Mouse (Mus musculus): ENCODE measurements around the gene Plin1. TPM values are rescaled to one million over a fixed set of nuclear protein-coding genes. Genes with fewer than 3 reads are reported as not detected.

The Plin1 gene
- polyA plus RNA-seq, 1 experiment from 2014 or later, result not detected

DNA sequence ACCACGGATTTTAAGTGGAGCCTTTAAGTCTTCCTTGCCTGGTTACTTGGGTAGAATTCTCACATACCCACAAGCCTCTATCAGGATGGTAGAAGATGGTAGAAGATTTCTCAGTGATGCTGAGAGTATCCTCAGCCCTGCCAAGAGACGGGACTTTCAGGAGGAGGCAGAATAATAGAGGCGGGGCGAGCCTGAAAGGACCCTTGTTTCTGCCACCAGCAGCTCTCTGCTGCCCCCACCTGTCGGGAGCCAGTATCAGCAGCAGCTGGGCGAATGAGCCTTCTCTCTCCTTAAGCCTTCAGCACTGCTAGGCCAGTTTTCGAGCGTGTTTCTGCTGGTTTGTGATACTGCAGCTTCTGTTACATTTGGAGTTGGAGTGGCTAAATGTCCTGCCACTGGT, 3.5 kb downstream of the Plin1 start:
- no peaks in the 10 kb centered on the region for H3K27me3 ChIP-seq (ENCODE audit: control insufficient read depth, insufficient read depth, low read length)
- no peak overlapping the region for H3K9ac ChIP-seq (replicated peaks; ENCODE audit: low read depth, low read length)
- no peak overlapping the region for H3K27ac ChIP-seq (ENCODE audit: low read length)
- no peaks in the 10 kb centered on the region for H3K36me3 ChIP-seq (ENCODE audit: control insufficient read depth, insufficient read depth, low read length)
- 15% methylated on average over 8 of the region's 8 CpGs for WGBS
- H3K4me1 ChIP-seq (ENCODE audit: control insufficient read depth, insufficient read depth, low read length), result no peaks in the 10 kb centered on the region
- H3K4me3 ChIP-seq (ENCODE audit: low read depth, low read length), result no peak overlapping the region
- no peak overlapping the region for H3K4me2 ChIP-seq (replicated peaks; ENCODE audit: low read depth, low read length)
- ATAC-seq (ENCODE audit: insufficient number of reproducible peaks, insufficient read depth, low FRiP score, low read depth), result no peak
- H3K9me3 ChIP-seq (ENCODE audit: control insufficient read depth, low read depth, low read length), result no peaks in the 10 kb centered on the region

GRCm38 (mm10) chr7:79728219-79728618, 4.5 kb downstream of the Plin1 start:
- no peak overlapping the region for H3K27ac ChIP-seq (ENCODE audit: low read length)
- no peaks in the 10 kb centered on the region for H3K4me1 ChIP-seq (ENCODE audit: control insufficient read depth, insufficient read depth, low read length)
- 30% methylated on average over 6 of the region's 6 CpGs for WGBS
- H3K9ac ChIP-seq (replicated peaks; ENCODE audit: low read depth, low read length), result no peak overlapping the region
- H3K4me3 ChIP-seq (ENCODE audit: low read depth, low read length), result no peak overlapping the region
- H3K4me2 ChIP-seq (replicated peaks; ENCODE audit: low read depth, low read length), result no peak overlapping the region
- H3K36me3 ChIP-seq (ENCODE audit: control insufficient read depth, insufficient read depth, low read length), result no peaks in the 10 kb centered on the region
- peak; percentile 14; the same call in 1 of the 2 replicates for ATAC-seq (ENCODE audit: insufficient number of reproducible peaks, insufficient read depth, low FRiP score, low read depth)
- no peaks in the 10 kb centered on the region for H3K9me3 ChIP-seq (ENCODE audit: control insufficient read depth, low read depth, low read length)
- H3K27me3 ChIP-seq (ENCODE audit: control insufficient read depth, insufficient read depth, low read length), result no peaks in the 10 kb centered on the region

DNA sequence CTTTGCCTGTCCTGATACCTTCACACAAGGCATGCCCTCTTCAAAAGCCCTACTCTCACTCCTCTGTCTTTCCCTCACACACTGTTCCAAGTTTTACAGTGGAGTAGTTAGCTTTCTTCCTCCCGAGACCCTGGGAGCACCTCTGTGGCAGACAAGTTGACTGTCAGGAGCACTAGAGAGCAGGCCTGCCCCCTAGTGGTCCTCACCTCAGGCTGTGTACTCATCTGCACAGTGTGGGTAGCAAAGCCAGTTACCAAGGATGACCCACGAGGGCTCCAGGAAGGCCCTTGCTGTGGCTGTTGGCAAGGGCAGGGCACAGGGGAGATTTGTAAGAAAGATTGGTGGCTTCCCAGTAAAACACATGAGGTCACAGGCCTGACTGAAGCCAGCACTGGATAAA, 5.6 kb downstream of the Plin1 start:
- Histone ChIP-seq H3K27ac (ENCODE audit: low read length) (no peak overlapping the region), H3K4me1 (ENCODE audit: control insufficient read depth, insufficient read depth, low read length) (no peaks in the 10 kb centered on the region), H3K9me3 (ENCODE audit: control insufficient read depth, low read depth, low read length) (no peaks in the 10 kb centered on the region), H3K9ac (replicated peaks; ENCODE audit: low read depth, low read length) (no peak overlapping the region), H3K36me3 (ENCODE audit: control insufficient read depth, insufficient read depth, low read length) (no peaks in the 10 kb centered on the region), H3K4me2 (replicated peaks; ENCODE audit: low read depth, low read length) (no peak overlapping the region), H3K4me3 (ENCODE audit: low read depth, low read length) (no peak overlapping the region), H3K27me3 (ENCODE audit: control insufficient read depth, insufficient read depth, low read length) (no peaks in the 10 kb centered on the region)
- no peak for ATAC-seq (ENCODE audit: insufficient number of reproducible peaks, insufficient read depth, low FRiP score, low read depth)
- WGBS, result 13% methylated on average over 2 of the region's 2 CpGs

- Histone ChIP-seq H3K36me3 (ENCODE audit: control insufficient read depth, insufficient read depth, low read length) (no peaks in the 10 kb centered on the region), H3K27ac (ENCODE audit: low read length) (no peak overlapping the region), H3K9me3 (ENCODE audit: control insufficient read depth, low read depth, low read length) (no peaks in the 10 kb centered on the region), H3K9ac (replicated peaks; ENCODE audit: low read depth, low read length) (peak overlapping the region; percentile 49), H3K4me1 (ENCODE audit: control insufficient read depth, insufficient read depth, low read length) (no peaks in the 10 kb centered on the region), H3K4me2 (replicated peaks; ENCODE audit: low read depth, low read length) (peak overlapping the region; percentile 88), H3K27me3 (ENCODE audit: control insufficient read depth, insufficient read depth, low read length) (no peaks in the 10 kb centered on the region), H3K4me3 (ENCODE audit: low read depth, low read length) (peak overlapping the region; percentile 59)
- ATAC-seq (ENCODE audit: insufficient number of reproducible peaks, insufficient read depth, low FRiP score, low read depth), result peak; percentile 79; the same call in 1 of the 2 replicates
- WGBS, result under 1% methylated on average over 47 of the region's 48 CpGs
These were observed 11.2 kb downstream of the Plin1 start for GRCm38 (mm10) chr7:79721386-79721977.

GRCm38 (mm10) chr7:79715187-79715981, 17.3 kb downstream of the Plin1 start, which contains the start of gene Kif7:
Kif7 (minus strand) TSS chr7:79715720.
- H3K4me2 ChIP-seq (replicated peaks; ENCODE audit: low read depth, low read length), result peak within 1 kb of the TSS; percentile 72
- peaks cover 7% of the 10 kb centered on the region; the same call in 1 of the 2 replicates for H3K4me1 ChIP-seq (ENCODE audit: control insufficient read depth, insufficient read depth, low read length)
- peak within 1 kb of the TSS; percentile 72 for H3K4me3 ChIP-seq (ENCODE audit: low read depth, low read length)
- H3K36me3 ChIP-seq (ENCODE audit: control insufficient read depth, insufficient read depth, low read length), result no peaks in the 10 kb centered on the region
- H3K9ac ChIP-seq (replicated peaks; ENCODE audit: low read depth, low read length), result peak within 1 kb of the TSS; percentile 80
- ATAC-seq (ENCODE audit: insufficient number of reproducible peaks, insufficient read depth, low FRiP score, low read depth), result peak; percentile 93
- H3K27ac ChIP-seq (ENCODE audit: low read length), result no peak within 1 kb of the TSS
- under 1% methylated on average over 55 of the region's 55 CpGs for WGBS
- H3K27me3 ChIP-seq (ENCODE audit: control insufficient read depth, insufficient read depth, low read length), result no peaks in the 10 kb centered on the region
- H3K9me3 ChIP-seq (ENCODE audit: control insufficient read depth, low read depth, low read length), result no peaks in the 10 kb centered on the region

GRCm38 (mm10) chr7:79710831-79711230, 21.9 kb downstream of the Plin1 start:
- WGBS, result 54% methylated on average over 17 of the region's 17 CpGs
- no peak overlapping the region for H3K4me3 ChIP-seq (ENCODE audit: low read depth, low read length)
- H3K27me3 ChIP-seq (ENCODE audit: control insufficient read depth, insufficient read depth, low read length), result no peaks in the 10 kb centered on the region
- H3K9ac ChIP-seq (replicated peaks; ENCODE audit: low read depth, low read length), result no peak overlapping the region
- H3K27ac ChIP-seq (ENCODE audit: low read length), result no peak overlapping the region
- H3K4me2 ChIP-seq (replicated peaks; ENCODE audit: low read depth, low read length), result 0 out of 2 replicates have a peak overlapping the region, but pooled peaks have one; percentile 60
- no peak for ATAC-seq (ENCODE audit: insufficient number of reproducible peaks, insufficient read depth, low FRiP score, low read depth)
- H3K9me3 ChIP-seq (ENCODE audit: control insufficient read depth, low read depth, low read length), result no peaks in the 10 kb centered on the region
- H3K36me3 ChIP-seq (ENCODE audit: control insufficient read depth, insufficient read depth, low read length), result peaks cover 20% of the 10 kb centered on the region; the same call in 1 of the 2 replicates
- peaks cover 9% of the 10 kb centered on the region; the same call in 1 of the 2 replicates for H3K4me1 ChIP-seq (ENCODE audit: control insufficient read depth, insufficient read depth, low read length)

DNA sequence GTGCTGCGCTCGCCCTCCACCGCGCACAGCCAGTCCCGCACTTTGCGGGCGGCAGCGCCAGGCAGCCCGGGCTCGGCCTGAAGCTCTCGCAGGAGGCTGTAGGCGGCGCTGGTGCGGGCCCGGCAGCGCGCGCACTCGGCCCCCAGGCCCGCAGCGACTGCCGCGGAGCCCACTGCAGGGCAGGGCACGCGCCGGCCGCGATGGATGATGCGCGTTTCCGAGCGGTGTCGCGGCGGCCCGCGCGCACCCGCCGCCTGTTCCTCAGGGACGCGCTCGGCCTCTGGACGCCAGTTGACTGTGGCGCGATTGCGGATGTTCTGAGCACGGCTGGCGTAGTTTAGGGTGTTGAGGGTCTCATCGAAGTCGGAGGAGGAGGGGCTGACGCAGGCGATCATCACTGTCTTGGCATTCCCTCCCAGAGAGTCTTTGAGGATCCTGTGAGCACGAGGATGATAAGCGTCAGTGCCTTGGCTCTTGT, 22.5 kb downstream of the Plin1 start:
- peaks cover 21% of the 10 kb centered on the region; the same call in 1 of the 2 replicates for H3K36me3 ChIP-seq (ENCODE audit: control insufficient read depth, insufficient read depth, low read length)

GRCm38 (mm10) chr7:79705210-79705609, 27.5 kb downstream of the Plin1 start:
- no peak for ATAC-seq (ENCODE audit: insufficient number of reproducible peaks, insufficient read depth, low FRiP score, low read depth)
- H3K9me3 ChIP-seq (ENCODE audit: control insufficient read depth, low read depth, low read length), result no peaks in the 10 kb centered on the region
- H3K4me2 ChIP-seq (replicated peaks; ENCODE audit: low read depth, low read length), result no peak overlapping the region
- H3K4me1 ChIP-seq (ENCODE audit: control insufficient read depth, insufficient read depth, low read length), result peaks cover 2% of the 10 kb centered on the region; the same call in 1 of the 2 replicates
- no peaks in the 10 kb centered on the region for H3K27me3 ChIP-seq (ENCODE audit: control insufficient read depth, insufficient read depth, low read length)
- 87% methylated on average over 5 of the region's 5 CpGs for WGBS
- no peak overlapping the region for H3K4me3 ChIP-seq (ENCODE audit: low read depth, low read length)
- no peak overlapping the region for H3K27ac ChIP-seq (ENCODE audit: low read length)
- peaks cover 51% of the 10 kb centered on the region; the same call in 1 of the 2 replicates for H3K36me3 ChIP-seq (ENCODE audit: control insufficient read depth, insufficient read depth, low read length)
- no peak overlapping the region for H3K9ac ChIP-seq (replicated peaks; ENCODE audit: low read depth, low read length)

More for the DNA sequence above, 22.5 kb downstream of the Plin1 start:
- 2% methylated on average over 55 of the region's 55 CpGs for WGBS
- Histone ChIP-seq H3K27me3 (ENCODE audit: control insufficient read depth, insufficient read depth, low read length) (no peaks in the 10 kb centered on the region), H3K4me1 (ENCODE audit: control insufficient read depth, insufficient read depth, low read length) (peaks cover 9% of the 10 kb centered on the region; the same call in 1 of the 2 replicates), H3K9ac (replicated peaks; ENCODE audit: low read depth, low read length) (no peak overlapping the region; the same call in 1 of the 2 replicates), H3K9me3 (ENCODE audit: control insufficient read depth, low read depth, low read length) (no peaks in the 10 kb centered on the region), H3K4me2 (replicated peaks; ENCODE audit: low read depth, low read length) (peak overlapping the region; percentile 60), H3K27ac (ENCODE audit: low read length) (no peak overlapping the region), H3K4me3 (ENCODE audit: low read depth, low read length) (peak overlapping the region; percentile 23)
- ATAC-seq (ENCODE audit: insufficient number of reproducible peaks, insufficient read depth, low FRiP score, low read depth), result peak; percentile 59; the same call in 1 of the 2 replicates

Data from stomach, embryonic 14.5 days (tissue).